Mouse (Mus musculus) lung, postnatal 36 days (tissue): ENCODE measurements at regions not wholly inside any gene's neighbourhood (a gene's known extent, or its start where the extent isn't known, plus 50 kb on each side); places are given as distances from the start of the nearest gene placed in this dataset.

ENCODE experiments used
- DNase-seq: peaks from one replicate; pipeline ENCODE4 v3.0.0; 2022; ENCODE audit warnings: mixed read lengths

DNA sequence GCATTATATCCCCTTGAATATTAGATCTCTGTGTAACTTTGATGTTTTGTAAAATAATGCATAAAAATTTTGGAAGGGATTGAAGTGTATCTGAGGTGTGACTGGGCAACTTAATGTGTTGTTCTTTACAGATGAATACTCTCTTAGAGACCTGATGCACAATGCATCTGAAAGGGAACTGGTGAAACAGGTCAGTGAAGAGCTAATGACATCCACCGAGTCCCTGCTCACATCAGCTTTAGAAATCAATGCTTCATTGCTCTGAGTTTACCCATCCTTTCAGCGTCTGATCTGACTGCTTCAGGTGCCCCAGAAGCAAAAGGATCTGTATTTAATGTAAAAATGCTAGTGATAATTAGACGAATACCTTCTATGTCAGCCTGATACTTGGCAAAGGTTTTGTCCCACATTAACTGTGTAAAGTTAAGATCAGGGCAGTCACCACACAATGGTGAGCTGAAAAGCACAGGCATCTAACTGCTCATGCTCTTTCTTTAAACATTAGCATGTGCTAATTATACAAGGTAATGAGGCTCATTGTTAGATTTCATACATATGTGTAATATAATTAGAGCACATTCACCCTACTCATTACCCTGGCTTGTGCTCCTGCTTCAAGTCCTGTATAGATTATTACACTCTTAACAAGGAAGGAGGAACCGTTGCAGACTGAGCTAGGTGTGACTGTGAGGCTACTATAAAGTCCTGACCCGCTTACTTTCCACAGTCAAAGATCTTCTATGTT, 204.6 kb upstream of the Tlr4 start:
- no peak for DNase-seq

DNA sequence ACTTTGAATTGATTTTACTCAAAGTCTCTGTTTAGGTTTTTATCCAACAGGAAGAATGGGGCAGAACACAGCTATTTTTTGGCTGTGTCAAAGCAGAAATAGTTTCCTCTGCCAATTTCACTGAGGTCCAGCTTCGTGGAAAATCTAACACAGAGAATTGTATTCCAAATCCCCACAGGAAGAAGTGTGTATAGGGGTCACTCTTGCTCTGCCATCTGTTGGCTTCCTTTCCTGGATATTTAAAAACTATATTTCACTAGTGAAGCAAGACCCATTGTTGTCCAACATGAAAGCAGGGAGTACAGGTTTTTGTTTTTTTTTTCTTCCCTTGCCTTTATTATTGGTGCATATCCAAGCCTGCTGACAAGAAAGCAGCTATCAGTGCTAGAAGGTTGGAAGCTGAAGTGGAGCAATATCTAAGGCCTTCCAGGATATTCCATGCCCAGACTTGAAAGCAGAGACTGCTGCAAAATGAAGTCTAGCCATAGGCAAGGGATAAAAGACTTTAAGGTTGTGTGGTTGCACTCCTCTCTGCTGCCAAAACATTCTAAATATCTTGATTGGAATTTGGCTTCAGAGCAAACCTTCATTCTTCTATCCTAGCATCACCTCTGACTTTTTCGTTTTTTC, 208.5 kb upstream of the Tlr4 start:
- DNase-seq: no peak

DNA sequence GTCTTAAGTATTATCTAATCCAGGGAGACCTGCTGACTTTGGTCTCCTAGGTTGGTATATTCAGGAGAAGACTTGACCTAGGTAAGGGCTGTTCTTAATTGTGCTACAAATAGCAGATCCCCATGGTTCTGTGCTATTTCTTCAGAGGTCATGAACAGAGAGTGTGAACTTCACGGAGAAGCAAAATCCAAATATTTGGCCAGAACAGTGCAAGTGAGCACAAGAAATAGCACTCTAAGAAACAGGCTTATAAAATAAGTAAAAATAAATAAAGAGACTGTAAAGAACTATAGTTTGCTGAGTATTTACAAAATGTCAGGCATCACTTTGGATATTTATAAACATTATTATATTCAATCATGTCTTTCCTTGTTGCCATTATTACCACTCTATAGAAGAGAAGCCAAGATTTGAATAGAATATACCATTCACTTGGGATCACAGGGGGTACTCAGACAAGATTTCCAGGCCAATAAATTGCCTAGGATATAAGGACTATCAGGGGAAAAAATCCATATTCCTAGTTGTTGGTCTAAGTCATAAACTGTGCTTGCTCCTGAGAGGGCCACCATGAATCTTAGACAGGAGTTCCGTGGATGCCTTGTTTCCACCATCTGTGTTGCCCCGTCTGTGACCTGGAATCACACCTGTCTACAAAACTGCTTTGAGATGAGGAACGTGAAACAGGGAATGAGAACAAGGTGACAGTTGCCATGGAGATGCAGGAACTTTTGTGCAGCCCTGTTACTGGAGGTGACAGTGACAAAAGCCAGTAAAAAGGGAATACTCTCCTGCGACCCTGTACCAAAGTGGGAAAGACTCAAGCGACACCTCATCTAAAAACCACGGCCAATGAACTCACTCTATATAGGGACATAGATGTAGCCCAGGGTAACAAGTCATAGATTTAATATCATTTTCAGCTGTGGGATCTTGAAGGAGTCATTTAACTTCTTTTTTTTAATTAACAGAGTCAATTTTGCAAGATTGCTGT, 209.3 kb upstream of the Tlr4 start:
- DNase-seq: no peak

DNA sequence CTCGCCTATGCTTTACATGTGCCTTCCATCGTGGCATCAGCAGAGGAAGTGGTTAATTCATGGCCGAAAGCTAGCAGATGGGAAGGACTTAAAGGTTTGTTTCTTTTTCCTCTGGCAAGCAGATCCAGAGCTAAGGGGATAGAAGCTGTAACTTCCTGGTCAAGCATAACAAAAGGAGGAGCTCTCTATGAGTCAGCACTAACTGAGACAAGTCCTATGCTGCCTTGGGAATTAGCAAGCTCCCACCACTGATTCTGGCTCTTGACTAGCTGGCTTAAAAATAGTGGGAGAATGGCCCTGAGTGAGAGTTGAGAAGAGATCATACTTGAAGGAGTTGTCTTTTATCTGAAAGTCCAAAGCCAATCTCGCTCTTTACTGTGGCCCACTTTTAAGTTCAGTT, 210.3 kb upstream of the Tlr4 start:
- DNase-seq: no peak

DNA sequence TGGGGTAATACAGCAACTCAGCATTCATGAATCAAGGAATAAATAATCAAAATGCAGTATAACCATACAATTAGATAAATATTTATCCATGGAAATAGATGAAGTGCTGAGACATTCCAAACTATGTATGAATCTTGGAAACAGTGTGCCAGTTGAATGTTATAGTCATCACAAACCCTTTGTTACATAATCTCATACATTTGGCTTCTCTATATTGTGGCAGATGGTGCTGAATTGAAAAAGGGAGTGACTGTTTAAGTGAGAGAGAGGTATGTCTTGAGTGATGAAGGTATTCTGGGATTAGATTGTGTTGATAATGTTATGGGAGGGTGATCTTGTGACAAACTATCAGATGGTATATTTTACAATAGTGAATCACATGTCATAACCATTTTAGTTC, 200.4 kb upstream of the Astn2 start:
- DNase-seq: no peak

DNA sequence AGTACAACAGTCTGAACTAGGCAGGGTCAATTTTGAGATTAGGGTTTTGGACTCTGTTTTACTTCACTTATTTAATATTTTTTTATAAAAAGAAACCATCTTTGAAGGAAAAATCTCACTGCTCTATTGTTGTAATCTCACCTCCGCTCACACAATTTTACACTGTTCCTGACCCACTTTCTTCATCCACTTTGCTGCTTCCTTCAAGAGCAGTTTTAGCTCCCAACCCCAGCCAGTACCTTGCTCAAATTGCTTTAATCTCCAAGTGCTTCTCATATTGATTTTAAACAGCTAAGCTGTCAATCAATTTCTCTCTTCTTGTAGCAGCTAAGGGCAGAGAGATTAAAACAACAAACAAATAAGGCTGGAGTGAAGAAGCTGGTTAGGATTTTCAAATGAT, 194.3 kb upstream of the Astn2 start:
- DNase-seq: no peak

DNA sequence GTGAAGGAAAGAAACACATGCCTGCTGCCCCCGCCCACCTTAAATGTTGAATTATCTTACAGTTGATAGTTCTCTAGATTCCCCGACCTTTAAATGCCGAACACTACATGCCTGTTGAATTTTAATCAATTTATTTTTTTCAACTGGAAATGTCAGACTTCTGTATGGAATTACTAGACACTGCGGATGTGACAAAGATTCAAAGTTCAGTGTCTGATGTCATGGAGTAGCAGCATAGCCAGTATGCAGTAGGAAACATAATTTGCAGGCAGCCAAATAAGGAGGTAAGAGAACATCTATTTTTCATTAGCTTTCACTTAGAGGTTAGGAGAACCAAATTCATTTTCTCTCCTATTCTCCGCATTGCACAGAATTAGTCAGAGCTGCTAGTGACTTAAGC, 182.2 kb upstream of the Astn2 start:
- no peak for DNase-seq

DNA sequence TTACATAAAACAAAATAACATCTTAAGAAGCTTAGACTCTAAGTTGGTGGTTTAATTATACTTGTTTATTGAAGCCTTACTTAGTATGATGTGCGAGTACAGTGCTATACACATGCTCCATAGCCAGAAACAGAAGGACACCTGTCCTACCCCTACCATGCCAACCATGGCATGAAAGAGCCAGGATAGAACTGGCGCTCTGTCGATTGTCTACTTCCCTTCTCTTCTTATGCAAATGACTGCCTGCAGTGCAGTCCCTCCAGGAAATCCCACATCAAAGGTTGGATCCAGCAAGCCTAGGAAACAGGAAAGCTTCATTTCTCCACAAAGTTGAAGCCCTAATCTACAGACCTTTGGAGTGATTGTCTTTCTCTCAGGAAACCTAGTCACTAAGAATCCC, 181.8 kb upstream of the Astn2 start:
- DNase-seq: no peak

DNA sequence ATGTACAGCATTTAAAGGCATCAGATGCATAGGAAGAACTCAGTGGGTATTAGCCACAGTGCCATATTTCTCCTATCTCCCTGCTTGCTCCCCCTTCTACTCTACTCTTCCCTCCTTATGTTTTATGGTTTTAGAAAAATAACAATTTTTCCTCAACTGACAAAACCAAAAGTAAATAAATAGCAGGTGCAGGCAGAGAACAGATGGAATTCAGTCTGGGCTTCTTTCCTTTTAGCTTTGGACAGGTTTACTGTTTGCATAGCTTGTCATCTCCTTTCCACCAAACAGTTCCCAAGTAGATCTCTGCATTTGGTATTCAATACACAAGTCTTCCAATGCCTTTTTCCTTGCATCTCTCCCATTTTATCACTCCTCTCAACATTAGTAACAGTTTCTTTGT, 152.5 kb upstream of the Astn2 start:
- DNase-seq: no peak

DNA sequence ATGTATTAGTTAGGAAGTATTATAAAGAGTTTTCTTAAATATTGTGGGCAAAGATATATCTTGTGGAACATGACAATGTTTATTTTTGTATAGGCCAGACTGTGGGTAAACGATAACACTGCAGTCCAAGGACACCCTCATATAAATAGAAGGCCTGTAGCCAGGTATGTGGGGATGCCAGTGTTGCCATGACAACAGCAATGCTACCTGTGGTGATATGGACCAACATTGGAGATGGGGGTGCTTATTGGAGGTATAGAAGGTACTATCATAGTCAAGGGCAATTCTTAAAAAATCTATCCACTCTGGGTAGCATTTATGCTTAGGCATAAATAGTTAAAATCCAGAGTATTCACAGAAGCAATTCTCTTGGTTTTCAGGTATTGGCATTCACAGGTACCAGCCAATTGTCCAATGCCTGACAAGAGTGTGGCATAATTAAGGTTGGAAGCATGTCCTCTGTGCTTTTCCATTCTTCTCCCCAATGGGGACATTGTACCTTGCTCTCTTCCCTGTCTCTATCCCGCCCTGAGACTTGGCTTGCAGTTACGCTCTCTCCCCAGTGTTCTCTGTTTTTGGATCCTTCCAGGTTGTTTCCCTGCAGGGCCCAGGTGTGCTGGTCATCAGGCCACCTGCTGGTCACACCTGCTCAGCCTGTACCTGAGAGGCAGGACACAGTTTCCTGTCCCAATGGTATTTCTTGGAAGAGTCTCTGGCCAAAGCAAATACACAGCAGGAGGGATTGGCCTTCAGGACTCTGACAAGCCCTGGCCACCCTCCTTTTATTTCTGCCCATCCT, 146.1 kb upstream of the Astn2 start:
- no peak for DNase-seq

DNA sequence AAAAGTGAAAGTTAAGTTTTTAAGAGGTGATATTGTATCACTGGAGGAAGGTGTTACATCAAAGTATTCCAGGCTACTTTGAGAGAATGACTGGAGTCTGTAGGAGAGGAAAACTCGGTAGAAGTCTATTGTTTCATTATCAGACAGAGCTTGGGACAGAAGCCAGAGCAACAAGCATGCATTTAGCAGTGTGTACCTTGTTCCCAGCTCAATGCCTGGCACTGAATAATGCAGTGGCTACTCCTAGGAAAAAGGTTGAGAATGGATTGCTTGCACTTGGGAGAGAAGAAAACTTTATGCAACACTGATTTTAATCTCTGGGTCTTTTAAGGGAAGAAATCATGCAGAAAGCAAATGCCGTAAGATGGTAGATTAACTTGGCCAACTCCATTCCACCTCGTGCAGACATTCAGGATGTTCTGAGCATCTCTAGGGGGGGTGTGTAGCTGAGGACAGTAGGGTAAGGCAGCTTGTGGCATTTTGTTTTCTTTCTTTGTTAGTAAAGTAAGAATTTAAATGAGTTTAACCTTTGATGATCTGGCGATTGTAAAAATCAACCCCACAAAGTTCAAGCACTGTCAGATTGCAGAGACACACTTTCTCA, 138.5 kb upstream of the Astn2 start:
- no peak for DNase-seq

DNA sequence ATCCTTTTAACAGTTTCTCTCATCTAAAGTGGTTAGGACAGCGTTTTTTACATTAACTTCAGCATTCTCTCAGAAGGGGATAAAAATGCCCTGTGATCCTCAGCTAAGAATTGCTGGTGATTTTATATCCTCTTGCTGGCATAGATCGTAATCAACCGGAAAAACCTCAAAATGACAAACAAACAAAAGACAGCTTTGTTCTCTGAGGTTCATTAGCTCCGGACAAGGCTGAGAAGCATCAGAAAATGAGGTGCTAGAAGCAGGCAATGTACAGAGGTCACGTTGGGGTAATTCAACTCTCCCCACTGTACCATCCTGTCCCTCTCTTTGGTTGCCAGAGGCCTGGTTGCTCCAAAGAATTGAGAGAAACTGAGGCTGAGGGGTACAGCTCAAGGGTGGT, 120.0 kb upstream of the Astn2 start:
- no peak for DNase-seq

DNA sequence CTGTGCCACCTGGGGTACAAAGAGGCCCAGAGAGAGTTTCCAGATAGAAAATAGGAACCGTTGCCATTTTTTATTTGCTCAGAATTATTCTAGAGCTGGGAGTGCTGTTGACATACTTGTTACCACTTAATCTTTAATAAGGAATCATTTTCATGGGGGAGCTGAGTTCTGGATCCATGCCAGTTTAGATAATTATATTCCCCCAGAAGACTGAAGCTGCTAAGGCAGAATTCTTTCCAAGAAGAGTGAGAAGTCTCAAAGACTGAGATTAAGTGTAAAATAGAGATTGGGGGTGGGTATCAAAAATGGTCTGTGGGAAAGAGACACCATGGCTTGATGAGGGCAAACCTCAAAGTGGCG, 119.5 kb upstream of the Astn2 start:
- no peak for DNase-seq

DNA sequence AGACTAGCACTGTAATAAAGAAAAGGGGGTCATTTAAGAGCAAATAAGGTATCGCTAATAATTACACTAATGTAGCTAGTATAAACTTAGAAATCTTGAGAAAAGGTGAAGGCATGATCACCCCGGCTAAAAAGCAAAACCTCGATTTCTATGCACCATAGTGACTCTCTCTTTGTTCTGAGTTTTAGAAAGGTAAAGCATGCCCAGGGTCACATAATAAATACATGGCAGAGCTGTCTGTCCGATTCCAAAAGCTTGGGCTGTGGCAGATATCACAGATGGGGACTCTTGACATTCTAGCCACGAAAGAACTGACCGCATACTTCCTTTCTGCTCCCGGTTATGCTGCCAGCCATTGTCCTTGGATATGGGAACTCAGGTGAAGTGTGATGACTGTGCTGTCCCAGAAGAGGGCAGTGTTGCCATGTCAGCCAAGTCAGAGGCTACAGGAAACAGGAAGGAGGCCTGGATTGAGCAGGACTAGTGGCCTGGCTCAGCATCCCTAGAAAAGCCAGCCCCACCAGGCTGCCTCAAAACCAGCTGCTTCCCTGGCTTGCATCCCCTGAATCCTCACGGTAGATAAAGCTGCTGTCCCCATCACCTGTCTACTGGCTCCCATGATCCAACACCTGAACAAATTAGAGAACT, 119.0 kb upstream of the Astn2 start:
- peak; percentile 0 for DNase-seq

DNA sequence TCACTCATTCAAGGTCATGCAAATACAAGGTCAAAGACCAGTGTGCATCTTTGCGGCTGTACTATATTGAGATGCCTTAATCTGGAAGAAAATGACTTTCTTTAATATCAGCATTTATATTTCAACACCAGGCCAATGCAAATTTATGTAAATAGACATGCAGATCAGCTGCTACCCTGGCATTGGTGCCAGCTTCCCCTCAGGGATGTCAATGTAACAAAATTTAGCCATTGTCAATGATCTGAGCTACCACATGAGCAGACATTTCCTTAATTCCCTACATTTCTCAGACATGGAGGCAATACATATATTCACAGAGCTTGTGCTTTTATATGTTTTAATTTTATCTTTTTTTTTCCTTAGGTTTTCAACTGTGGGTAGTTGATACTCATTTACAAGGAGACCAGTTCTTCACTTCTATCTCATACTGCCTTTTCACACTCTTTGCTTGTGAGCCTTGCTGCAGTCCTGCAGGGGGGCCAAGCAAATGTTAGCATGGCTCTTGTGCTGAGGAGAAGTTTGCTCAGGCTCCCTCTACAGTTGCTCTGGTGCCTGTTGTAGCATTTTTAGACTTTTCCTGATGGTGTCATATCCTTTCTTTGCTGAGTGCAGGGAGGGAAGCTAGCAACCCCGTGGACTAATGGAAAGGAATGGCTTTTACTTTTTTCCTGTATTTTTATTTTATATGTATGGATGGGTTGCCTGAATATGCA, 117.8 kb upstream of the Astn2 start:
- DNase-seq: no peak

DNA sequence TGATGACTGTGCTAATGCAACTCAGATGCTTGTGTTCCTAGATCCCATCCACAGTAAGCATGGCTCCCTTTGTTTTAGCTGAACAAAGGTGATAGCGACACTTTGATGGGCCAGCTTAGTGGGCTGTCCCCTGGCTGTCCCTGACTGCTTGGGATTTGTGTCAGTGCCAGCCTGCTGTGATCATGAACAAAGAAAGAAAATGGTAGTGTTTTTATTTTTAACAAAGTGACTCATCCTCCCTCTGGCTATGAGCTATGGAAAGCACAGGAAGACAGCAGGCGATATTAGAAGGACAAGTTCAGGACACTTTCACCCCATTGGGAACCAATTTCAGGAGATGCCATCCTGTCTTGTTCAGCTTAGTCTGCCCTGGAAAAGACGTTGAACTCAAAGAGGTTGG, 116.4 kb upstream of the Astn2 start:
- DNase-seq: no peak

DNA sequence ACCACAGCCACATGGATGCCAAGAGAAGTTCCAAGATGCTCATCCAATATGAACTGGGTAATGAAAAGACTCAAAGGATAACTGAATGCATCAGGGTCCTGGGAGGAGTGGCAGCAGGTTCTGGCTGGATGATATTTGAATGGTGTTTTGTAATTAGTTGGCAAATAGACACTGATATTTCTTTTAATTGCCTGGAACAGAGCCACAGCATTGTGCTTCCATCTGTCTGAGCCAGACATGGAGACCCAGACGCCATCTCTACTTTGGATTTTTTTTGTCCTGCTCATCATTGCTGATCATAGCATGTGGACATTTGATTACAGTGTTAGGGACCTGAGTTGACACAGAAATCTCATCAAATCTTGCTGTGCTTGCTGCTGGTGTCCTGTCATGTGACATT, 111.4 kb upstream of the Astn2 start:
- no peak for DNase-seq

DNA sequence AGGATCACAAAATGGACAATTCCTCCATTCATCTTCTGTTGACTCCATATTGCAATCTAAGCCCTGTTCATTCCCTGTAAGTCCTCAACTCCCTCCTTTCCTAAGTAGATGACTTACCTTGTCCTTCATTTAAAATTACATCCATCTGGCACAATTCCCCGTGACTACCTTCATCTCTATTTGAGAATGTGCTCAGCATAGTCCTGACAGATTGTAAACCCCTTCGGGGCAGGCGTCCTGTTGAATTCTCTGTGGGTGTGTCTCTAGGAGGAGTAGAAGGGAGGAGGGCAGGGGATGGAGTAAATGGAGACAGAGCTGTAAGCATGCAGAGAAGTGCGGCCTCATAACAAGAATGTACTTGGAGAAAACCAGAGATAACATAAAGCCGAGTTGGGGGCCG, 79.1 kb upstream of the Astn2 start:
- DNase-seq: no peak

DNA sequence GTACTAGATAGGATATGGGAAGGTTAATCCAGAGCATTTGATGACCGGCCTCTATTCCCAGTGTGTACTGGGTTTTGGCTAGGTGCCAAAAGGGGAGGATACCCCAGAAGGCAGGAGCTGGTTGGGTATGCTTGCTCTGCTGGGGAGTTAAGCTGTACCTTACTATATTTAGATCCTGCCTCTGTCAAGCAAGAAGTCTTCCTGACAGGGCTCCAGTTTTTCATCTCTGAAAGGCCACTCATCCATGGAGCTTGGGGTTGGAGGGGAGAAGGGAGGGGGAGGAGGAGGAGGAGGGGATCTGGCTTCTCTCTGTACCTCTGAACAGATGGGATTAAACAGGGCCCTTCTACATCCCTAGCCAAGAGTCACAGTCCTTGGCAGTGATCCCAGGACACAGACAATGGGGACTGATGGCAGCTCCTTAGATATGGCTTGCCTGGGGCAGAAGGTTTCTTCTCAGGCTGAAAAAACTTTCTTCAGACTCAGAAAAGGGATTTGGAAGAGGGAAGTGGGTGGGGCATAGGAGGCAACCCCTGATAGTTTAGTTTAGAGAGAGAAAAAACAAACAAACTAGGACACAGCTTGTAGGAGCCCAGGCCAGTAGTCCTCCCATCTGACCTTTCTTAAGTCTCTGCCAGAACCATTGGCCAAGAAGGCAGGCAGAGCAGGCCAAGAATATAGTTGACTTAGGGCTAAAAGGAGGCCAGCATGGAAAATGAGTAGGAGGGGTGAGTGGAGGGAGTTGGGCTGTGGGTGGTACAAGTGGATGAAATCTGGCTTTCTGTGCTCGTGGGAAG, 78.3 kb upstream of the Astn2 start:
- peak; percentile 51 for DNase-seq

DNA sequence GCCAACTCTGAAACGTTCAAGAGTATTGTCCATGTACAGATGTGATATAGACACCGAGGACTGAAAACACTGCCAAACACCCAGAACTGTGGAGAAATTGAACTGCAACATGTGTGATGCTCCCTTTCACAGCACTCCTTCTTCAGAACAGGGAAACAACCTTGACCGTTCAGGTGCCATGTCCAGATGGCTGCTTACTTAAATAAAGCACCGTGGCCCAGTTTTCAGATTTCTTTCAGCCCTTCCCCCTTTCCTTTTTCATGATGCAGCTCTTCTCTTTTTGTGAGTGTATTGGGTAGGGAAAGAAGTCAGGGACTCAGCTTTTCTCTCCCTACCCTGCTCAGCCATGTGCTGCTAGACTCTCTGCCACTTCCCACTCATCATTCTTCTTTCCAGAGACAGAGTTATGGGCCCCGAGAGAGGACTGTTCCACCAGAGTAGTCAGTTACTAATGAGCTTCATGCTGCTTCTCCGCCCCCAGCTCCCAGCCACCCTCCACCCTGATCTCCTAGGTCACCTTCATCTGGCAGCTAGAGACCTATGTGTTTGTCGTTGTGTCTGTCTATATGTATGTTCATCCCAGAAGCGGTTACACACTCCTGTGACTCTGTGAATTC, 74.3 kb upstream of the Astn2 start:
- DNase-seq: no peak
